Mouse (Mus musculus) left cerebral cortex, adult 2 months (tissue): ENCODE measurements at regions not wholly inside any gene's neighbourhood (a gene's known extent, or its start where the extent isn't known, plus 50 kb on each side); places are given as distances from the start of the nearest gene placed in this dataset.
"Not testable (repeated sequence)": the region's sequence is repeated elsewhere in the genome, so short reads cannot be mapped to it uniquely, and the experiment has no call there.

Experiments
- DNase-seq, 2 experiments: peaks; one replicate each; pipeline ENCODE4 v3.0.0; 2021 to 2022; ENCODE audit warnings: low spot score in 2 of 2, mixed read lengths in 1 of 2; ENCODE audit errors: extremely low spot score in 1 of 2
- H3K27ac ChIP-seq: fragments of 200-600 bp; 2 replicates; pipeline ENCODE4 v1.8.1; 2022
- H3K4me3 ChIP-seq: fragments of 200-600 bp; 2 replicates; pipeline ENCODE4 v1.8.1; 2022
- CTCF ChIP-seq: fragments of 200-600 bp; IDR thresholded peaks from 2 replicates; pipeline ENCODE4 v1.8.1; 2022; ENCODE audit warnings: antibody characterized with exemption, mild to moderate bottlenecking, moderate library complexity
- intact Hi-C: fragments of 180-260 bp; cut with DNase I; formaldehyde crosslinking; loops from one replicate; pipeline ENCODE4 v1.15.1; 2025

DNA sequence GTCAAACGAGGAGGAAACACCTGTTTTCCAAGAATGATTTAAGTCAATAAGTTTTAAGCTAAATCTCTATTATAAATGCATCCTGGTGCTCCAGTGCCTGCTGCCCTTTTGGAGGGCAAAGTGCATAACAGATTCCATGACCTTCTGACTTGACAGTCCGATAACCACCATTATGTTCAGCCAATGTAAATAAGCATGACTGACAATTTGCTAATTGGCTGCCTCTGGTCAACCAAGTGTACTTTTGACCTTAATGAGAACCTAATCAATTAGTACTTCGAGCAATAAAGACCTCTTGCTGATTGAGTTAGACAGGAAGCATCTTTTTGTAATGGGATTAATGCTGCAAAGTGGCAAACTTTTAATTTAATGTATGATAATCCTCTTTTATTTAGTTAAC lies 183.3 kb upstream of the Zfp770 start:
- TF ChIP-seq CTCF = no peak
- H3K27ac ChIP-seq = no peak overlapping the region

DNA sequence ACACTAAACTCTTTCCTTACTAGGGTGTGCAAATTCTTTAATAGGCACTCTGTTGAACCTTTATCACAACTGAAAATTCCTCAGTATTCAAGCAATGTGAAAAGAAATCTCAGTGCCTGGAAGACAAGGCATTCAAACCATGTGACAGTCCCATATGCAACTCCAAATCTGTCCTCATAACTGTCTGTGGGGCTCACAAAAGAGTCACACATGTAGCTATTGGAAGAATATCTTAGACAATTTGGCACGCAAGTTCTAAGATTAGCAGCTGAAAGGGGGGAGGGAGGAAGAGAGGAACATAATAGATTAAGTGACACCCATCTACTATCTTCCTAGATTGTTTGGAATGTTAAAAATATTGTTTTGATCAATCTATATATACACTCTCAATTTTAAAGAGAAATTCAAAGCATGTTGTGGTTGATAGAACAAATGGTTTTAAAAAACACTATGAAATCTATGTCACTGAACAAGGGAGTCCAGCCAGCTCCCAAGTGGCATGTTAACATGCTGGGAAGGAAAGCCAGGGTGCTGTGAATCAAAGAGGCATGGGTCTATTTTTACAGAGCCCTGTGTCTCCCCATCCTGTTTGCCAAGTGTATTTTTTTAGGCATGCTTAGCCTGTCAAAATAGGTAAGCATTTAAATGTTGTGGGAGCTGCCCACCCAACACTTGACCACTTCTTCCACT lies 177.7 kb upstream of the Zfp770 start:
- H3K4me3 ChIP-seq = no peak overlapping the region
- no peak for DNase-seq
- no peak overlapping the region for H3K27ac ChIP-seq
- intact Hi-C loops = no loop called here
- TF ChIP-seq CTCF = no peak

More for the DNA sequence above, 183.3 kb upstream of the Zfp770 start:
- intact Hi-C loops = no loop called here
- no peak for DNase-seq
- no peak overlapping the region for H3K4me3 ChIP-seq

DNA sequence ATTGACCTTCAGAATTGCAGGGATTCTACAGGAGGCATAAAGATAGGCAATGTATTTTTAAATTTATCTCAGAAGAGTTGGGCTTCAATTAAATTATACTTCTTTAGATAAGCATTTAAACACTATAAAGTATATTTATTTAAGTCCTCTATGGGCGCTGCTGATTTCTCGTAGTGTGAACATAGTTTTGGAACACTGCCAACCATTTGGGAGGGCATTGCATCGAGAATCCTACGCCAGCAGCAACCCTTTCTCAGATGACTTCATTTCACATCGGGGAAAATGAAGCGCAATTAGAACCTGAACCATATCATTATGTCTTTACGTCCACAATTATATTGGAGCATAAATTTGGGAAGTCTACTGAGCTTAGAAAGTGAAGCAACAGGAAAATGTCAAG lies 172.2 kb upstream of the Zfp770 start:
- no peak for DNase-seq
- intact Hi-C loops = no loop called here
- Histone ChIP-seq H3K27ac (no peak overlapping the region), H3K4me3 (no peak overlapping the region)
- no peak for TF ChIP-seq CTCF

DNA sequence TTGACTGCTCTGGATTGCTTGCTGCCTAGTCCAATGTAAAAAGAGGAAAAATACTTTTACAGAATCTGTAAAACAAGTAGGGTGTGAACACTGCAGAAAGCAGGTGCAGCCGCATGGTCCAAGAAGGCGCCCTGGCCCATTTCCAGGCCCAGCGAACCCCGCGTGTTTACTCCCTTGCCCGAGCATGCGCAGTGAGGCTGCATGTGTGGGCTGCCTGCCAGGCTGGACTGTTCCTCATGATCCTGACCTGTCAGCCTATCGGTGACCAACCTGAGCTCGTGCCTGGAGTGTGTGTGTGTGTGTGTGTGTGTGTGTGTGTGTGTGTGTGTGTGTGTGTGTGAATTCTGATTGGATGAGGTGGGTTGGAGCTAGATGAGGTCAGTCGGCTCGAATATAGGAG lies 152.6 kb upstream of the Zfp770 start:
- H3K27ac ChIP-seq, H3K4me3 ChIP-seq, DNase-seq, intact Hi-C loops: not testable (repeated sequence)

DNA sequence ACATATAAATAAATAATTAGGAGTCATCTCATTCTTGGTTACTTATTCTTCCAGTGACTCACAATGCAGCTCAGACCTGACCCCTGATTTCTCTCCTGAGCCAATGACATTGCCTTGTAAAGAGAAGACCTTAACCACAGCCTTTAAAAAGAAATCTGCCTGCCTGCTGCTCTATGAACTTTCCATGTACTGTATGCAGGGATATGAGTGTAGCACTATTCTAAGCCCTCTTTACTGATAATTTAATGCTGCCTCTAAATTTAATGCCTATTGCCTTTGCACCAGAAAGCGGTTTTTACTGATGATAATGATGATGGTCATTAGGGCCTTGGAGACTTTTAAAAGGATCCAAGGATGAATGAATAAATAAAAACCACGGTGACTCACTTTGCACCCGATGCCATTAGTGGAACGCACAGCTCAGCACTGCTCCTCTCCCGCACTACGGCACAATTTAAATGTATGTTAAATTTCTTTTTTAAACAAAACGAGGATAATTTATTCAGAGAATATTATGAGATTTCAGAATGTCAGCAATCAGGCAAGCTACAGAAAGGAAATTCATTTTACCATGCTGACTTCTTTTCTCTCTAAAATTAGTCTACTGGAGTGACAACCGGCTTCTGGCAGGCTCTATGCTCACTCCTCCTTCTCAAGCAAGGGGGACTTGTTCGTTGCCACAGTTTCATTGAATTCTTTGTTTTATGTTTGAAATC lies 139.5 kb upstream of the Zfp770 start:
- TF ChIP-seq CTCF = no peak
- H3K27ac ChIP-seq = no peak overlapping the region
- peak overlapping the region; percentile 24; the same call in 1 of the 2 replicates for H3K4me3 ChIP-seq
- no peak for DNase-seq
- intact Hi-C loops = no loop called here

DNA sequence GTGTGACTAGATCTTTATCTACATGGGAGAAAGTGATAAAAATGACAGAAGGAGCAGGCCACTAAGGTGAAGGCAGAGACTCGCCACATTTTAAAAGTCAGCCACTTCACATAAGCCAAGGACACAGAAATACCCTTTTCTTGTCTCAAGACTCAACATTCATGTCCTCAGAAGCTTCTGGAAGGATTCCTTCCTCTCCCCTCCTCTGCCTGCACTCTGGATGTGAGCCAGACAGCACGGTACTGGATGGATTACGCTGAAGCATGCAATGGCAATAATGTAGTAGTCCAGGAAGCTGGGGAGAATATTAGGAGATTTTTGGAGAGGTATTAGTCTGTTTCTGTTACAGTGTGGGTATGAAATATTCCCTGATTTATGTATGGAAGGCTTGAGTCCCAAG lies 100.5 kb upstream of the Zfp770 start:
- no peak overlapping the region for H3K4me3 ChIP-seq
- intact Hi-C loops = no loop called here
- TF ChIP-seq CTCF = no peak
- no peak for DNase-seq
- H3K27ac ChIP-seq = no peak overlapping the region

DNA sequence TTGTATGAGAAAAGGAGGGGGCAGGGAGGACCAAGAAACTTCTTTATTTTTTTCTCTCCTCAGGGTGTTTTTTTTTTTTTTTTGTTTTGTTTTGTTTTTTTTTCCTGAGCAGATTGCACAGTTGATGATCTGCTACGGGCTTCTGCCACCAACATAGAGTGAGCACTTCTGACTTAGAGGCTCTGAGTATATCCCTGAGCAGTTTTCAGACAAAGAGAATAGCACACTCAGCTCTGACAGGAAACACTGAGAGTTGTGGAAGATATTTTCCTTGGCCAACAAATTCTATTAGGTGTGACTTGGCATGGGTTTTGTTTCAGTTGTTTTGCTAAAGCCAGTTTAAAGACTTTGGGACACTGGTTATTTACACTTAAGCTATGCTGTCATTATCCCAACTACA lies 93.8 kb upstream of the Zfp770 start:
- H3K27ac ChIP-seq = no peak overlapping the region
- no peak overlapping the region for H3K4me3 ChIP-seq
- no peak for TF ChIP-seq CTCF
- intact Hi-C loops = no loop called here
- DNase-seq = no peak

DNA sequence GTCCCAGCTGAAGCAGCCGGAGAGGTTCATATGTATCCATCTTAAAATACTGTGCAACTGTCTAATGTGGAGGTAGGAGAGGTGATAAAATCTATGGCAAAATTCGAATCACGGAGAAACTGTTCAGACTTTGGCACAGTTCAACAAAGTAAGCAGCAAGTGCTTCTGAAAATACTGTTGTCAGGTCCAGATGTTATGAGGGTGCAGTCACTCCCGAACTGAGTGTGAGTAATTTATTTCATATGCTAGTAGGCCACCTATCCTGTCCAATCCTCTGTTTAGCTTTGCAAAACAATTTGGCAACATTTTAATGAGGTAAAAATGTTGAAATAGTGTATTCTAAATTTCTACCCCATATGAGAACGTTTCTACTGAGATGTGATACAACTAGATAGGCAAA lies 90.1 kb upstream of the Zfp770 start:
- DNase-seq = no peak
- intact Hi-C loops = no loop called here
- TF ChIP-seq CTCF = no peak
- H3K27ac ChIP-seq = no peak overlapping the region
- H3K4me3 ChIP-seq = no peak overlapping the region

DNA sequence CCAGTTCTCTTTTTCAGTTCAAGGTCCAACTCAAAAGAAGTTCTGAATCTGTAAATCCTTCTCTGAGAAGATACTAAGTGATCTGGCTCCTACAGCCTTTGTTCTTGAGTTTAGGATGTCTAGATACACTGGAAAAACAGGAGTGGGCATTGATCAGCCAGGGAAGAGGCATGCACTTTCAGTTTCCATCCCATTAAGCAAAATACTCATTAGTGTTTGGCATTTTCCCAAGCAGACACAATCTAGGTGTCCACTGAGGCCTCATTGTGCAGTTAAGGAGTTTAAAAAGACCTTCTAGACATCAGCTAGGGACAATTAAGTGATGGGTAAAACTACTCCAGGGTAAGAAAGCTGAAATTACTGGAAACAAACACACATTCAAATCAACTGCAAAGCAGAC lies 74.3 kb upstream of the Zfp770 start:
- intact Hi-C loops = no loop called here
- H3K27ac ChIP-seq = no peak overlapping the region
- no peak for DNase-seq

DNA sequence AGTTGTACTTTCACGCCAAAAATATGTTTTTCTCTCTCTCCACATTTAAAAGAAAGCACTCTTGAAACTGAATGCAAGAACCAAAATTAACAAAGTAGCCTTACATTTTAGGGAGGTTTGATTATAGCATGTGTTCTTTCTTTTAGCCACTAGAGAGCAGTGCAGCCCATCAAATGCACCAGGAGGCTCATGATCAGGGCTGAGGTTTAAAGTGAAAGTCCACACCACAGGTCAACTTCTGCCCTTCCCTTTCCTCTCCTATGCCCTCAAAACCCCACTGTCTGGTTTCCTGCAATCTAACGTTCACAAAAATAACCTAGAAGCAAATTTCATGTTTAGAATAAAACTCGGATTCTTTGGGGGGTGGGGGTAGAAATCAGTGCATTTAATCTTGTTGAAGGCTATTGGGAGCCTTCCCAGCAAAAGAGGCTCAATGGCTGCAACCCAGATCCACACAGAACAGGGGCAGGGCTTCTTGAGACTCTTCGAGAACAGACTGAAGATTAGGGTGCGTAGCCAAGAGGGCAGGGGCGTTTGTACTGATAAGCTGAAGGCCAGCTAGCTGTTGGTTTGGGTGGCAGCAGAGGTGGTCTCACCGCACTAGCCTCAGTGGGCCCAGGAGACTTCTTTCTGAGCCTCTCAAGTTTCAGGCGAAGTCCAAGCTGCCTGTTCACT lies 59.3 kb upstream of the Zfp770 start:
- DNase-seq = peak; percentile 24 to 29
- peak; percentile 83 for TF ChIP-seq CTCF
- intact Hi-C loops = loop anchor here (2.0 to 10.0 kb wide), 5 partner anchors 354 to 1847 kb away; no protein-coding TSS in a partner anchor
- Histone ChIP-seq H3K27ac (no peak overlapping the region), H3K4me3 (peak overlapping the region; percentile 18; the same call in 1 of the 2 replicates)

More for the DNA sequence above, 74.3 kb upstream of the Zfp770 start:
- no peak for TF ChIP-seq CTCF
- H3K4me3 ChIP-seq = no peak overlapping the region

DNA sequence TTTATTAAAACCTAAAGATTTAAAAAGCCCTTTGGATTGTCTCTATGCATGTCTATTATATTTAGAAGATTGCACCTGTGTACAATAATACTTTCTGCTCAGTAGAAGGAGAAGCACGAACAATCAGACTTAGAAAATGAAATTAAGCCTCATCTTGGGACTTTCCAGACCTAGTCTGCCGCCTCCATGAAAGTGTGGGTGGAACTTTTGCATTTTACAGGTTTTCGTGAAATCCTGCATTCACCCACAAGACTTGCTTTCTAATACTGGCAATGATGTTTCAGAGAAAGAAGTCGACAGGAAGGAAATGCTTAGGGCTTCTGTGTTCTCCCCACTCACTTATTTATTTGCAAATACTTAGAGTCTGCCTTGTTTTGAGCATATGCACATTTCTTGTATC lies 58.3 kb upstream of the Zfp770 start:
- H3K27ac ChIP-seq = peak overlapping the region; percentile 53; the same call in 1 of the 2 replicates
- H3K4me3 ChIP-seq = no peak overlapping the region
- TF ChIP-seq CTCF = no peak
- no peak for DNase-seq
- intact Hi-C loops = no loop called here
